Mouse (Mus musculus): ENCODE measurements around the gene Grifin. TPM values are rescaled to one million over a fixed set of nuclear protein-coding genes. Genes with fewer than 3 reads are reported as not detected.

The Grifin gene
- polyA plus RNA-seq, 1 experiment, result not detected

- 23% methylated on average over 3 of the region's 3 CpGs for WGBS
- DNase-seq (ENCODE audit: low read depth, low spot score), result no peak
These were observed 31.6 kb upstream of the Grifin start for GRCm38 (mm10) chr5:140596426-140596825.

- WGBS, result 86% methylated on average over 5 of the region's 5 CpGs
These were observed 30.0 kb upstream of the Grifin start for GRCm38 (mm10) chr5:140594846-140595245.

GRCm38 (mm10) chr5:140589082-140589774 lies 24.4 kb upstream of the Grifin start:
- WGBS, result 64% methylated on average over 16 of the region's 16 CpGs

More at GRCm38 (mm10) chr5:140594846-140595245, 30.0 kb upstream of the Grifin start:
- no peak for DNase-seq (ENCODE audit: low read depth, low spot score)

GRCm38 (mm10) chr5:140583732-140584368 lies 19.0 kb upstream of the Grifin start:
- no peak for DNase-seq (ENCODE audit: low read depth, low spot score)
- WGBS, result 88% methylated on average over 6 of the region's 6 CpGs

More at GRCm38 (mm10) chr5:140589082-140589774, 24.4 kb upstream of the Grifin start:
- DNase-seq (ENCODE audit: low read depth, low spot score), result no peak

- 59% methylated on average over 8 of the region's 8 CpGs for WGBS
These were observed 18.3 kb upstream of the Grifin start for GRCm38 (mm10) chr5:140582995-140583731.

GRCm38 (mm10) chr5:140581569-140581968 lies 16.7 kb upstream of the Grifin start:
- DNase-seq (ENCODE audit: low read depth, low spot score), result no peak

More at GRCm38 (mm10) chr5:140582995-140583731, 18.3 kb upstream of the Grifin start:
- DNase-seq (ENCODE audit: low read depth, low spot score), result no peak

GRCm38 (mm10) chr5:140579771-140580170 lies 14.9 kb upstream of the Grifin start:
- 73% methylated on average over 6 of the region's 6 CpGs for WGBS
- no peak for DNase-seq (ENCODE audit: low read depth, low spot score)

More at GRCm38 (mm10) chr5:140581569-140581968, 16.7 kb upstream of the Grifin start:
- 42% methylated on average over 5 of the region's 5 CpGs for whole genome bisulfite sequencing

- DNase-seq (ENCODE audit: low read depth, low spot score), result no peak
- 77% methylated on average over 9 of the region's 9 CpGs for WGBS
These were observed 14.3 kb upstream of the Grifin start for GRCm38 (mm10) chr5:140579221-140579620.

GRCm38 (mm10) chr5:140575381-140575866 lies 10.6 kb upstream of the Grifin start:
- DNase-seq (ENCODE audit: low read depth, low spot score), result no peak
- 68% methylated on average over 5 of the region's 5 CpGs for WGBS

GRCm38 (mm10) chr5:140572611-140573010 lies 7.7 kb upstream of the Grifin start:
- DNase-seq (ENCODE audit: low read depth, low spot score), result no peak
- 58% methylated on average over 6 of the region's 6 CpGs for WGBS

- DNase-seq (ENCODE audit: low read depth, low spot score), result no peak
- 62% methylated on average over 10 of the region's 10 CpGs for WGBS
These were observed 6.8 kb upstream of the Grifin start for GRCm38 (mm10) chr5:140571673-140572072.

GRCm38 (mm10) chr5:140571201-140571600 lies 6.3 kb upstream of the Grifin start:
- WGBS, result 75% methylated on average over 4 of the region's 4 CpGs
- DNase-seq (ENCODE audit: low read depth, low spot score), result no peak

- no peak for DNase-seq (ENCODE audit: low read depth, low spot score)
- WGBS, result 88% methylated on average over 13 of the region's 13 CpGs
These were observed 5.5 kb upstream of the Grifin start for GRCm38 (mm10) chr5:140570223-140570870.

GRCm38 (mm10) chr5:140569032-140569595 lies 4.2 kb upstream of the Grifin start:
- no peak for DNase-seq (ENCODE audit: low read depth, low spot score)
- 79% methylated on average over 16 of the region's 16 CpGs for WGBS

GRCm38 (mm10) chr5:140568321-140568970 lies 3.6 kb upstream of the Grifin start:
- DNase-seq (ENCODE audit: low read depth, low spot score), result peak; percentile 52
- WGBS, result 4% methylated on average over 10 of the region's 10 CpGs

GRCm38 (mm10) chr5:140567751-140568150 lies 2.9 kb upstream of the Grifin start:
- 76% methylated on average over 5 of the region's 5 CpGs for WGBS
- DNase-seq (ENCODE audit: low read depth, low spot score), result no peak

GRCm38 (mm10) chr5:140567321-140567720 lies 2.5 kb upstream of the Grifin start:
- WGBS, result 25% methylated on average over 10 of the region's 11 CpGs
- peak; percentile 14 for DNase-seq (ENCODE audit: low read depth, low spot score)

- WGBS, result 84% methylated on average over 4 of the region's 4 CpGs
These were observed 1.4 kb upstream of the Grifin start for GRCm38 (mm10) chr5:140566271-140566670.

GRCm38 (mm10) chr5:140565856-140566255 lies 985 bp upstream of the Grifin start:
- DNase-seq (ENCODE audit: low read depth, low spot score), result no peak
- WGBS, result 73% methylated on average over 6 of the region's 6 CpGs

More at GRCm38 (mm10) chr5:140566271-140566670, 1.4 kb upstream of the Grifin start:
- DNase-seq (ENCODE audit: low read depth, low spot score), result no peak

Data from large intestine, adult 2 months (tissue).